ENCODE assay signal across 19 mouse cellular contexts in the genomic region with DNA sequence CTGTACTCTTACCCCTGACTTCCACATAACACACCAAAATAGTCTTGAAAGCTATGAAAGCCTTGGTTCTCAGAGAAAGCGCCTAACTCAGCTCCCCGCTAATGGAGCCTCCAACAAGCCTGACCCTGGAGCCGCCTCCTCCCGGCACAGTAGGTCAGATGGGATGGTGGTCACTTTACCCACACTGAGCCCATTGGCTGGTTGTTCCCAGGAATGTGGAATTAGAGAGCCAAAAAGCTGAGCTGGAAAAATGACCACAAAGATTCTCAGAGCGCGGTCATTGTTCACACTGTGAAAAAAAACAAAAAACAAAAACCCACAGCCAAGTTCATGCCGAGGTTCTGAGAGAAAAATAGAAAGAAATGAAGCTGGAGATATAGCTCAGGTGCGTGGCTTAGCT. TPM values are rescaled to one million over a fixed set of nuclear protein-coding genes. Genes with fewer than 3 reads are reported as not detected.
A peak's percentile ranks its signal among the peaks of the same experiment; 100 is the strongest.
DNase-seq lines count a peak whose midpoint lies in the region; ATAC-seq and TF ChIP-seq lines count a peak whose summit lies in the region.
"Had no signal": no experiment of that assay in that cellular context is flagged by ENCODE, and none has a peak within 500 bp of the region (broad histone marks: within the 10 kb centered on the region; RNA-seq: fewer than 3 reads in every experiment).

No protein-coding gene starts in this region.

- in situ Hi-C loops in ES-E14 (cut with MboI; ENCODE audit: low sequenced_read_pairs in 2 of 2, unreplicated experiment in 2 of 2): no loop called here

- H3K4me3 ChIP-seq in hindbrain, embryonic 13.5 days: no peak overlapping the region
- no peak overlapping the region for H3K4me3 ChIP-seq in hindbrain, embryonic 14.5 days (replicated peaks; ENCODE audit: low read length)
- no peak overlapping the region for H3K4me3 ChIP-seq in ES-E14 (ENCODE audit: insufficient read depth in 1 of 2, low read depth in 1 of 2, low read length in 2 of 2, poor library complexity in 1 of 2, severe bottlenecking in 1 of 2)
- no peak overlapping the region for H3K4me3 ChIP-seq in forebrain, embryonic 15.5 days
- H3K4me3 ChIP-seq: embryonic facial prominence, embryonic 15.5 days had no signal

- no peak overlapping the region for H3K4me2 ChIP-seq in hindbrain, embryonic 13.5 days
- no peak overlapping the region for H3K4me2 ChIP-seq in hindbrain, embryonic 14.5 days (replicated peaks)
- no peak overlapping the region for H3K4me2 ChIP-seq in forebrain, embryonic 15.5 days (replicated peaks)
- H3K4me2 ChIP-seq: liver, embryonic 11.5 days; lung, embryonic 14.5 days had no signal

- peak overlapping the region; percentile 90 for H3K27ac ChIP-seq in hindbrain, embryonic 13.5 days
- H3K27ac ChIP-seq in hindbrain, embryonic 14.5 days: no peak overlapping the region
- H3K27ac ChIP-seq in ES-E14 (ENCODE audit: insufficient read depth, low read depth, low read length, poor library complexity, severe bottlenecking): no peak overlapping the region
- peak overlapping the region; percentile 91 for H3K27ac ChIP-seq in forebrain, embryonic 15.5 days (replicated peaks)

- H3K36me3 ChIP-seq in hindbrain, embryonic 13.5 days: no peaks in the 10 kb centered on the region
- no peaks in the 10 kb centered on the region for H3K36me3 ChIP-seq in hindbrain, embryonic 14.5 days (replicated peaks; ENCODE audit: control insufficient read depth, insufficient read depth)
- no peaks in the 10 kb centered on the region for H3K36me3 ChIP-seq in ES-E14 (ENCODE audit: control insufficient read depth, insufficient read depth, low read length, poor library complexity, severe bottlenecking)
- H3K36me3 ChIP-seq in forebrain, embryonic 15.5 days: no peaks in the 10 kb centered on the region
- H3K36me3 ChIP-seq: embryonic facial prominence, embryonic 15.5 days had no signal

- H3K9me3 ChIP-seq in hindbrain, embryonic 13.5 days: no peaks in the 10 kb centered on the region
- H3K9me3 ChIP-seq in hindbrain, embryonic 14.5 days (ENCODE audit: control insufficient read depth, low read length): no peaks in the 10 kb centered on the region
- H3K9me3 ChIP-seq in ES-E14 (ENCODE audit: control insufficient read depth, insufficient read depth, low read depth, low read length): no peaks in the 10 kb centered on the region
- H3K9me3 ChIP-seq in forebrain, embryonic 15.5 days: no peaks in the 10 kb centered on the region
- H3K9me3 ChIP-seq: embryonic facial prominence, embryonic 15.5 days had no signal

- 60% methylated on average over 8 of the region's 8 CpGs for WGBS in hindbrain, embryonic 13.5 days
- 63% methylated on average over 8 of the region's 8 CpGs for WGBS in hindbrain, embryonic 14.5 days
- WGBS in forebrain, embryonic 15.5 days: 61% methylated on average over 8 of the region's 8 CpGs

- H3K4me1 ChIP-seq in hindbrain, embryonic 13.5 days (replicated peaks): peaks cover 39% of the 10 kb centered on the region
- peaks cover 23% of the 10 kb centered on the region for H3K4me1 ChIP-seq in hindbrain, embryonic 14.5 days (replicated peaks; ENCODE audit: control insufficient read depth, insufficient read depth, low read length)
- peaks cover 0 to 10% of the 10 kb centered on the region in 2 experiments; a peak in 2 of 4 replicates for H3K4me1 ChIP-seq in ES-E14 (ENCODE audit: control insufficient read depth in 2 of 2, insufficient read depth in 2 of 2, low read length in 2 of 2, poor library complexity in 1 of 2)
- peaks cover 15% of the 10 kb centered on the region for H3K4me1 ChIP-seq in forebrain, embryonic 15.5 days

- no peak for DNase-seq in hindbrain, embryonic 14.5 days (ENCODE audit: low spot score)
- DNase-seq in 3134 (ENCODE audit: extremely low read depth, insufficient read length, low spot score) (peak; percentile 71), ES-E14 (ENCODE audit: low read depth, low spot score) (no peak)
- DNase-seq in cerebellum, postnatal 25 days: no peak
- DNase-seq: adrenal gland, postnatal 14 days; cerebellum, adult 8-10 months; gastrocnemius, postnatal 10 days; kidney, adult 8-10 months; kidney, postnatal 4 days; lung, embryonic 14.5 days; lung, postnatal 4 days; retina, postnatal 1 day; thymus, postnatal 36 days had no signal

- ATAC-seq in hindbrain, embryonic 13.5 days (ENCODE audit: low FRiP score): no peak
- ATAC-seq in hindbrain, embryonic 14.5 days (ENCODE audit: low FRiP score): no peak
- ATAC-seq in forebrain, embryonic 15.5 days (replicated peaks): no peak
- ATAC-seq in megakaryocyte progenitor cell, adult 5-6 weeks (replicated peaks; ENCODE audit: poor library complexity): no peak
- ATAC-seq: CD4-positive, CD25-positive, alpha-beta regulatory T cell, adult 4 months had no signal

- no peak overlapping the region for H3K9ac ChIP-seq in hindbrain, embryonic 13.5 days
- no peak overlapping the region for H3K9ac ChIP-seq in hindbrain, embryonic 14.5 days
- H3K9ac ChIP-seq in ES-E14 (ENCODE audit: insufficient read depth, low read depth, low read length, poor library complexity, severe bottlenecking): no peak overlapping the region
- no peak overlapping the region for H3K9ac ChIP-seq in forebrain, embryonic 15.5 days (replicated peaks)
- H3K9ac ChIP-seq: embryonic facial prominence, embryonic 15.5 days; lung, embryonic 14.5 days had no signal

- H3K27me3 ChIP-seq in hindbrain, embryonic 13.5 days: no peaks in the 10 kb centered on the region
- no peaks in the 10 kb centered on the region for H3K27me3 ChIP-seq in hindbrain, embryonic 14.5 days (ENCODE audit: control insufficient read depth, insufficient read depth, low read length)
- H3K27me3 ChIP-seq in forebrain, embryonic 15.5 days: no peaks in the 10 kb centered on the region
- H3K27me3 ChIP-seq: embryonic facial prominence, embryonic 15.5 days had no signal

TF ChIP-seq in ES-E14, 5 proteins besides CTCF, POLR2A, EP300 and RAD21:
- TF ChIP-seq ZNF384 (IDR thresholded peaks at IDR 0.05; ENCODE audit: low read depth, low read length): peak; percentile 61; the same call in 1 of the 2 replicates
- TF ChIP-seq ZC3H11A (IDR thresholded peaks at IDR 0.05; ENCODE audit: borderline replicate concordance, low read depth, low read length): no peak
- TF ChIP-seq CHD2 (IDR thresholded peaks at IDR 0.05; ENCODE audit: low read depth, low read length): no peak

RNA-seq across cellular contexts. Expression of gene Arhgef10l, which starts 9.3 kb away (rescaled TPM):
- 23.2 and 23.8 TPM in 2 replicates for polyA plus RNA-seq in hindbrain, embryonic 13.5 days (2015; fragmentation: Nextera tagmentation; extraction: Ambion mirVana)
- 19.6 and 21.9 TPM in 2 replicates for polyA plus RNA-seq in hindbrain, embryonic 14.5 days (2014; fragmentation: Nextera tagmentation; extraction: Ambion mirVana)
- total RNA-seq in ES-E14 (2012; rRNA removed): 14.8 and 20.0 TPM in 2 replicates
- 24.5 and 26.9 TPM in 2 replicates for polyA plus RNA-seq in forebrain, embryonic 15.5 days (2015; fragmentation: Nextera tagmentation; extraction: Ambion mirVana)
- total RNA-seq in megakaryocyte progenitor cell, adult 5-6 weeks (2015): 1.1 and 3.8 TPM in 2 replicates
- 2.6 and 8.5 TPM in 2 replicates for total RNA-seq in megakaryocyte progenitor cell, adult 5-6 weeks (2017)

RNA-seq across cellular contexts. Expression of gene Rcc2, which starts 43.8 kb away (rescaled TPM):
- polyA plus RNA-seq in hindbrain, embryonic 13.5 days (2015; fragmentation: Nextera tagmentation; extraction: Ambion mirVana): 13.8 and 15.7 TPM in 2 replicates
- 13.3 and 13.8 TPM in 2 replicates for polyA plus RNA-seq in hindbrain, embryonic 14.5 days (2014; fragmentation: Nextera tagmentation; extraction: Ambion mirVana)
- total RNA-seq in ES-E14 (2012; rRNA removed): 250 and 322 TPM in 2 replicates
- 36.1 and 51.2 TPM in 2 replicates for polyA plus RNA-seq in forebrain, embryonic 15.5 days (2015; fragmentation: Nextera tagmentation; extraction: Ambion mirVana)
- total RNA-seq in megakaryocyte progenitor cell, adult 5-6 weeks (2015): 76.5 and 77.3 TPM in 2 replicates
- 152 and 159 TPM in 2 replicates for total RNA-seq in megakaryocyte progenitor cell, adult 5-6 weeks (2017)

Comparison
In these comparisons a context has a peak if more than half of its experiments do, and no peak if none do; other contexts are left out.
1. H3K27ac ChIP-seq: peak in hindbrain, embryonic 13.5 days (single experiment) and forebrain, embryonic 15.5 days (single experiment); none in hindbrain, embryonic 14.5 days (single experiment) and ES-E14 (single experiment).